Mouse (Mus musculus) embryonic facial prominence, embryonic 14.5 days (tissue): ENCODE data around the gene Sult6b2. TPM values are rescaled to one million over a fixed set of nuclear protein-coding genes. Genes with fewer than 3 reads are reported as not detected.

Source experiments
- polyA plus RNA-seq: library from polyadenylated mRNA; unstranded; fragments of >200 nt; fragmentation: Nextera tagmentation; extraction: Ambion mirVana; gene quantifications from 2 replicates; pipeline ENCODE4 v1.2.1, GENCODE M21; 2014

Gene Sult6b2
- polyA plus RNA-seq, 1 experiment from 2014 or later = not detected

Other genes starting within 250 kb of the Sult6b2 start
- 16.8 and 21.0 TPM in 2 replicates for gene Kcnj8, start 232.9 kb downstream of the Sult6b2 start, polyA plus RNA-seq
- 7.7 and 7.9 TPM in 2 replicates for gene Abcc9, start 102.2 kb downstream of the Sult6b2 start, polyA plus RNA-seq
- 95.2 and 95.6 TPM in 2 replicates for gene Cmas, start 47.8 kb downstream of the Sult6b2 start, polyA plus RNA-seq
- gene St8sia1, start 159.9 kb upstream of the Sult6b2 start, polyA plus RNA-seq = 1.1 and 1.8 TPM in 2 replicates